Mouse (Mus musculus) midbrain, embryonic 11.5 days (tissue): ENCODE results near the gene Pfkfb3. TPM values are rescaled to one million over a fixed set of nuclear protein-coding genes. Genes with fewer than 3 reads are reported as not detected.

ENCODE experiments used
- ATAC-seq: fragments of 200-750 bp; cut with Nextera tagmentation; 2 replicates; pipeline ENCODE4 v1.8.0; 2017; ENCODE audit warnings: moderate TSS enrichment, moderate library complexity; ENCODE audit not compliant: low FRiP score
- DNase-seq: peaks from one replicate; pipeline ENCODE4 v3.0.0; 2015; ENCODE audit warnings: low spot score; ENCODE audit errors: missing footprints
- H3K27ac ChIP-seq: fragments of 300-500 bp; sonication (generic); 2 replicates; pipeline ENCODE4 v1.5.1; 2014; ENCODE audit warnings: low read depth, low read length
- H3K27me3 ChIP-seq: fragments of 300-500 bp; sonication (generic); 2 replicates; pipeline ENCODE4 v1.6.1; 2014; ENCODE audit warnings: mild to moderate bottlenecking, low read length, moderate library complexity, mixed read lengths; ENCODE audit not compliant: control insufficient read depth, insufficient read depth
- H3K36me3 ChIP-seq: fragments of 300-500 bp; sonication (generic); 2 replicates; pipeline ENCODE4 v1.6.1; 2014; ENCODE audit warnings: mild to moderate bottlenecking, low read length, moderate library complexity, mixed read lengths; ENCODE audit not compliant: control insufficient read depth, insufficient read depth
- H3K4me1 ChIP-seq: fragments of 300-500 bp; sonication (generic); 2 replicates; pipeline ENCODE4 v1.6.1; 2014; ENCODE audit warnings: low read length; ENCODE audit not compliant: control insufficient read depth, insufficient read depth
- H3K4me2 ChIP-seq: fragments of 300-500 bp; sonication (generic); 2 replicates; pipeline ENCODE4 v1.6.1; 2014; ENCODE audit warnings: mild to moderate bottlenecking, moderate library complexity
- H3K4me3 ChIP-seq: fragments of 300-500 bp; sonication (generic); 2 replicates; pipeline ENCODE4 v1.5.1; 2014; ENCODE audit warnings: low read depth, low read length
- H3K9ac ChIP-seq: fragments of 300-500 bp; sonication (generic); 2 replicates; pipeline ENCODE4 v1.6.1; 2014; ENCODE audit warnings: low read length
- H3K9me3 ChIP-seq: fragments of 300-500 bp; sonication (generic); 2 replicates; pipeline ENCODE4 v1.6.1; 2016; ENCODE audit warnings: low read length; ENCODE audit not compliant: control insufficient read depth
- WGBS: fragments of 180-500 bp; shearing (Covaris S2); extraction: QIAGEN DNeasy Blood & Tissue Kit; methylation state at CpG from one replicate; pipeline ENCODE4 v1.1.7; 2014; 5-methylcytosine and 5-hydroxymethylcytosine counted together
- polyA plus RNA-seq: library from polyadenylated mRNA; unstranded; fragments of >200 nt; fragmentation: Nextera tagmentation; extraction: Ambion mirVana; gene quantifications from 2 replicates; pipeline ENCODE4 v1.2.1, GENCODE M21; 2014

The Pfkfb3 gene
- polyA plus RNA-seq, 1 experiment from 2014 or later, result 13.8 TPM

- no peak for ATAC-seq
- WGBS, result 89% methylated on average over 5 of the region's 5 CpGs
- Histone ChIP-seq H3K4me1 (no peaks in the 10 kb centered on the region), H3K9me3 (no peaks in the 10 kb centered on the region), H3K36me3 (no peaks in the 10 kb centered on the region), H3K9ac (no peak overlapping the region), H3K4me2 (no peak overlapping the region), H3K4me3 (no peak overlapping the region), H3K27ac (no peak overlapping the region), H3K27me3 (no peaks in the 10 kb centered on the region)
- DNase-seq, result no peak
Observed at GRCm38 (mm10) chr2:11526063-11526462, 27.8 kb downstream of the Pfkfb3 start.

GRCm38 (mm10) chr2:11524736-11525135 lies 29.1 kb downstream of the Pfkfb3 start:
- no peak overlapping the region for H3K4me2 ChIP-seq
- no peaks in the 10 kb centered on the region for H3K4me1 ChIP-seq
- no peak overlapping the region for H3K9ac ChIP-seq
- whole genome bisulfite sequencing, result 96% methylated on average over 6 of the region's 6 CpGs
- no peak overlapping the region for H3K27ac ChIP-seq
- ATAC-seq, result no peak
- no peaks in the 10 kb centered on the region for H3K9me3 ChIP-seq
- DNase-seq, result no peak
- H3K27me3 ChIP-seq, result no peaks in the 10 kb centered on the region
- no peak overlapping the region for H3K4me3 ChIP-seq
- no peaks in the 10 kb centered on the region for H3K36me3 ChIP-seq

- no peaks in the 10 kb centered on the region for H3K27me3 ChIP-seq
- no peak overlapping the region for H3K9ac ChIP-seq
- no peaks in the 10 kb centered on the region for H3K9me3 ChIP-seq
- H3K36me3 ChIP-seq, result no peaks in the 10 kb centered on the region
- no peak for DNase-seq
- no peak overlapping the region for H3K27ac ChIP-seq
- no peaks in the 10 kb centered on the region for H3K4me1 ChIP-seq
- no peak overlapping the region for H3K4me3 ChIP-seq
- ATAC-seq, result no peak
- WGBS, result 93% methylated on average over 7 of the region's 7 CpGs
- no peak overlapping the region for H3K4me2 ChIP-seq
Observed at GRCm38 (mm10) chr2:11521758-11522157, 32.1 kb downstream of the Pfkfb3 start.

GRCm38 (mm10) chr2:11520786-11521185 lies 33.1 kb downstream of the Pfkfb3 start:
- DNase-seq (no peak), ATAC-seq (no peak)
- Histone ChIP-seq H3K9me3 (no peaks in the 10 kb centered on the region), H3K9ac (no peak overlapping the region), H3K4me2 (no peak overlapping the region), H3K4me3 (no peak overlapping the region), H3K27ac (no peak overlapping the region), H3K36me3 (no peaks in the 10 kb centered on the region), H3K27me3 (no peaks in the 10 kb centered on the region), H3K4me1 (no peaks in the 10 kb centered on the region)
- WGBS, result 79% methylated on average over 9 of the region's 9 CpGs

GRCm38 (mm10) chr2:11515828-11516227 lies 38.0 kb downstream of the Pfkfb3 start:
- Histone ChIP-seq H3K36me3 (no peaks in the 10 kb centered on the region), H3K4me2 (no peak overlapping the region), H3K27me3 (no peaks in the 10 kb centered on the region), H3K4me3 (no peak overlapping the region), H3K9me3 (no peaks in the 10 kb centered on the region), H3K9ac (no peak overlapping the region), H3K4me1 (no peaks in the 10 kb centered on the region), H3K27ac (no peak overlapping the region)
- DNase-seq (no peak), ATAC-seq (no peak)
- WGBS, result 87% methylated on average over 3 of the region's 3 CpGs

GRCm38 (mm10) chr2:11513057-11513967 lies 40.6 kb downstream of the Pfkfb3 start:
- Histone ChIP-seq H3K27ac (no peak overlapping the region), H3K4me2 (no peak overlapping the region), H3K36me3 (no peaks in the 10 kb centered on the region), H3K27me3 (no peaks in the 10 kb centered on the region), H3K4me3 (no peak overlapping the region), H3K4me1 (no peaks in the 10 kb centered on the region), H3K9me3 (no peaks in the 10 kb centered on the region), H3K9ac (no peak overlapping the region)
- 77% methylated on average over 18 of the region's 18 CpGs for WGBS
- ATAC-seq (no peak), DNase-seq (no peak)

GRCm38 (mm10) chr2:11512127-11512526 lies 41.8 kb downstream of the Pfkfb3 start:
- no peak overlapping the region for H3K9ac ChIP-seq
- no peaks in the 10 kb centered on the region for H3K4me1 ChIP-seq
- WGBS, result 95% methylated on average over 1 of the region's 1 CpGs
- no peak overlapping the region for H3K27ac ChIP-seq
- ATAC-seq, result no peak
- H3K9me3 ChIP-seq, result no peaks in the 10 kb centered on the region
- DNase-seq, result no peak
- H3K36me3 ChIP-seq, result no peaks in the 10 kb centered on the region
- H3K27me3 ChIP-seq, result no peaks in the 10 kb centered on the region
- no peak overlapping the region for H3K4me3 ChIP-seq
- H3K4me2 ChIP-seq, result no peak overlapping the region

- H3K4me1 ChIP-seq, result peaks cover 16% of the 10 kb centered on the region
- H3K4me3 ChIP-seq, result no peak overlapping the region; the same call in 1 of the 2 replicates
- 17% methylated on average over 7 of the region's 7 CpGs for WGBS
- H3K27me3 ChIP-seq, result peaks cover 12% of the 10 kb centered on the region
- H3K27ac ChIP-seq, result no peak overlapping the region
- H3K36me3 ChIP-seq, result no peaks in the 10 kb centered on the region
- ATAC-seq (no peak), DNase-seq (no peak)
- peak overlapping the region; percentile 84 for H3K4me2 ChIP-seq
- H3K9me3 ChIP-seq, result no peaks in the 10 kb centered on the region
- no peak overlapping the region; the same call in 1 of the 2 replicates for H3K9ac ChIP-seq
Observed at GRCm38 (mm10) chr2:11503736-11504135, 50.1 kb downstream of the Pfkfb3 start.

GRCm38 (mm10) chr2:11502901-11503431 lies 50.9 kb downstream of the Pfkfb3 start:
- DNase-seq (peak; percentile 95), ATAC-seq (peak; percentile 43)
- Histone ChIP-seq H3K27ac (no peak overlapping the region), H3K4me3 (peak overlapping the region; percentile 59), H3K9me3 (no peaks in the 10 kb centered on the region), H3K4me1 (peaks cover 16% of the 10 kb centered on the region), H3K36me3 (no peaks in the 10 kb centered on the region), H3K9ac (peak overlapping the region; percentile 52), H3K27me3 (peaks cover 12% of the 10 kb centered on the region), H3K4me2 (peak overlapping the region; percentile 84)
- WGBS, result 0% methylated on average over 35 of the region's 39 CpGs
